Mouse (Mus musculus): ENCODE results near the gene Cdk17.

Gene Cdk17

GRCm38 (mm10) chr10:93259826-93260225 is 99.2 kb downstream of the Cdk17 start:
- in situ Hi-C loops (cut with MboI; ENCODE audit: low sequenced_read_pairs) = no loop called here

GRCm38 (mm10) chr10:93261132-93261980 is 100.7 kb downstream of the Cdk17 start:
- in situ Hi-C loops (cut with MboI; ENCODE audit: low sequenced_read_pairs) = no loop called here

- in situ Hi-C loops (cut with MboI; ENCODE audit: low sequenced_read_pairs) = no loop called here
These were observed 101.4 kb downstream of the Cdk17 start for GRCm38 (mm10) chr10:93261981-93262499.

- in situ Hi-C loops (cut with MboI; ENCODE audit: low sequenced_read_pairs) = no loop called here
These were observed 102.8 kb downstream of the Cdk17 start for GRCm38 (mm10) chr10:93263431-93263830.

DNA sequence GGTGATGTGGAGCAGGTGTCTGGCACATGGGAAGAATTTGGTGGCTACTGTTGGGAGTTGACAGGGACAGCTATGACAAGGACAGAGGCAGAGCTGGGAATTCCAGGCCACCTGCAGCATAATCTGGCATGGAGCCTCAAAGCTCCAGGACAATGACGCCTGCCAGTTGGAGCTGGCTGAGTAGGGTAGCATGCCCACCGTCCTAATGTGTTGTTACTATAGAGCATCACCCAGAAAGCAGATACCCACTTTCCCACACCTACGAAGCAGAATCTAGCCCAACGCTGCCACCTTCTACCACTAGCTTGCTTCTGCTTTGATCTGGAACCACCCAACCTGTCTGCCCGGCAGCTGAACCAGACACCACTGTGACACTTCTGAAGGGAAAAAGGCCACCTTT is 103.3 kb downstream of the Cdk17 start:
- in situ Hi-C loops (cut with MboI; ENCODE audit: low sequenced_read_pairs) = no loop called here

GRCm38 (mm10) chr10:93265833-93266232 is 105.2 kb downstream of the Cdk17 start:
- in situ Hi-C loops (cut with MboI; ENCODE audit: low sequenced_read_pairs) = no loop called here

- in situ Hi-C loops (cut with MboI; ENCODE audit: low sequenced_read_pairs) = no loop called here
These were observed 105.8 kb downstream of the Cdk17 start for GRCm38 (mm10) chr10:93266521-93266920.

DNA sequence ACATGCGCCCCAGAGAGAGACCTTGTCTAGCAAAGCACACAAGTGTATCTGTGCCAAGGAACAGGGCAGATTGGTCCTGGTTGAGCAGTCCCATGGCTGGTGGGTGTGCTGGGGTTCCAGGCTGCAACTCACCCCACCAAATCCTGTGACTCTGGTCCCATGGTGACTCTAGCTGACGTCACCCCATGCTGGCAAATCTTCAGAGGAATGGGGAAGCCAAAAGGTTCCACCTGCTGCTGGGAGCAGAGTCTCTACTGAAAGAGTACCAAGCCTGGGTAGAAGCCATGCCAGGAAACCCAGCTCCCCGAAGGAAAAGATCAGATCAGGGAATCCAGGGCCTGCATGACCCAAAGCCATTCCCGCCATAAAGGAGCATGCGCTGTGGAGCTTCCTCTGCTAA is 106.8 kb downstream of the Cdk17 start:
- in situ Hi-C loops (cut with MboI; ENCODE audit: low sequenced_read_pairs) = no loop called here

DNA sequence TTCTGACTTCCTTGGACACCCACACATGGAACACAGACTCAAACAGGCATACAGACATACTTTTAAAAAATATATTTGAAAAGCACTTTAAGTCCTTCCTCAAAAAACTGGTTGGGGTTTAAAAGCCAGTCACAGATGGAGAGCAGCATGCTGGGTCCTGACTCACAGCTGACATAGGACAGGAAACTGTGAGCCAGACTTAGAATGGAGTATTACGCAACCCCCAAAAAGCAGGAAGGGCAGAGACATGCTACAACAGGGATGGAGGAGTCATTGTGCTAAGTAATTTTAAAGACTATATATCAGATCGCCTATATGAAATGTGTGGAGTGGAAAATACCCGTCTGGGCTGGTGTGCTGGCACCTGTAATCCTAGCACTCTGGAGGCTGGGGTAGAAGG is 107.7 kb downstream of the Cdk17 start:
- in situ Hi-C loops (cut with MboI; ENCODE audit: low sequenced_read_pairs) = no loop called here

- in situ Hi-C loops (cut with MboI; ENCODE audit: low sequenced_read_pairs) = no loop called here
These were observed 109.1 kb downstream of the Cdk17 start for GRCm38 (mm10) chr10:93269744-93270143.

DNA sequence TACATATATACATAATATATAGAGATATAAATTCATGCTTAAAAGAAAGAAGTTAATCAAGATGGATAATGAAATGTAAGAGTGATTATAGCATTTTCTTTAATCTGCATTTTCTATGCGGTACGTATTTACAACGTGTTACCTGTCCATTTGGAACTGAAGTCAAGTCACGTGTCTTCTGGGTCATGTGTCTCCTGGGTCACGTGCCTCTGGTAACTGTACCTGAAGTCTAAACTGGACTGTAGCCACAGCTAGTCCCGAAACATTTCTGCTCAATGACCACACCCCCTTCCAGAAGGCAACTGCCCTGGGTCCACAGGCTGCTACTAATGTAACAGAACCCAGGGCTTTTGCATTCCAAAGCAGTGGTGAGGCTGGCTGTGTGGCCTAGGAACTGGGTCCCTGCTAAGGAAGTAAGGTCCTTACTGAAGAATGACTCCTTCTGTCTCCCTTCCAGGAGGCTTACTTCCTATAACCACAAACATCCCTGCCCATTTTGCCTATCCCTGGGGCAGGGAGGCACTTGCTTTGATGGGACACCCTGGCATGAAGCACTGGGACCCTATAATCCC is 110.3 kb downstream of the Cdk17 start:
- in situ Hi-C loops (cut with MboI; ENCODE audit: low sequenced_read_pairs) = no loop called here

DNA sequence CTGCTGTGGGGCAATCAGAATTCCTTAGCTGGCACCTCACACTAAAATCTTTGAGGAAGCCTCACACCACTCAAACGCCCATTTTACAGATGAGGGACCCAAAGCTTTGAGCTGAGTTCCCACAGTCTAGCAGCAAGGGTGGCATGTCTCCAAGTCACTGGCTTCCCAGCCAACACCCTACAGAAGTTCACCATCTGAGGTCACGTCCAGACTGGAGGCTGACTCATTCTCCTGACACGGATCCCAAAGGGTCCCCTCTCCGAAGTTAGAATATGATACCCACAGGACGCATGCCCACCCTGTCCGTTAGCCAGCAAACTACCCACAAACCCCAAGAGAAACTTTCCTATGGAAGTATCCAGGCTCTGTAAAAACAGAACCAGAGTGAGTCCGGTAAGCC is 111.2 kb downstream of the Cdk17 start:
- in situ Hi-C loops (cut with MboI; ENCODE audit: low sequenced_read_pairs) = no loop called here

- in situ Hi-C loops (cut with MboI; ENCODE audit: low sequenced_read_pairs) = no loop called here
These were observed 112.6 kb downstream of the Cdk17 start for GRCm38 (mm10) chr10:93272986-93273982.

DNA sequence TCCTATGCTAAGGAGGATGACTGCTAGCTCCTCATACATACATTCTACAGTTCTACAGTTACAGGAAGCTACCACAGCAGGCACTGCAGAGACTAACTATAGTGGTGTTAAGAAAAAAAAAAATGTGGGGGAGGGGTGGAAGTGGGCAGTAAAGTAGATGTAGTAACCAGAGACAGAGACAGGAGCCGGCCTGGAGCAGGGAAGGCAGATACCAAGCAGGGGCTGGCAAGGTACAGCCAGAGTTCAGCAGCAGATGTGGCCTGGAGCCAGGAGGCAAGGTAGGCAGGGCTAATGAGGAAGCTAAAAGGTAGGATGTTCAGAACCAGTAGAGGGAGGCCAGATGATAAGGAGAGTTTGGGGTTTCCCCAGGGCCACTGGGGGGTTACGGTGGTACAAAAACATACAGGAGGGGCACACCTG is 113.6 kb downstream of the Cdk17 start:
- in situ Hi-C loops (cut with MboI; ENCODE audit: low sequenced_read_pairs) = no loop called here

- in situ Hi-C loops (cut with MboI; ENCODE audit: low sequenced_read_pairs) = loop anchor here (25.0 kb wide), 1 partner anchor 213 kb away; no protein-coding TSS in a partner anchor
These were observed 114.8 kb downstream of the Cdk17 start for GRCm38 (mm10) chr10:93275212-93276136.

DNA sequence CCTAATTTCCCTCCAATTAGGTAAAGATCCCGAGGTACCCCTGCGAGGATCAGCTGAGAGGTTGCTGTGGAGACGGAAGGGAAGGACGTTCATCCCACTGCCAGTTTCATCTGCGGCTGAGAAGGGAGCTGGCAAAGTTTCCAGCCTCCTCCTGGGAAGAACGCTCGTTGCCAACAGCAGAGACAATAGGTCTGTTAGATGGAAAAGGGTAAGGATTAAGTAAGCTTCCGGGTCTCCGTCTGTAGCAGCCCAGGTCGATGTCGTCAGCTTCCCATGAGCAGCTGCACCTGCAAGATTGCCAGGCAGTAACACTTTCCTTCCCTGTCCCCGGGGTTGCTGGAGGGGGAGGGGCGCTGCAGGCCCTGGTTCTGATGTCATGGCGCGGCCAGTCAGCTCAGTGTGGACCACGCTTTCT is 115.7 kb downstream of the Cdk17 start:
- in situ Hi-C loops (cut with MboI; ENCODE audit: low sequenced_read_pairs) = loop anchor here (25.0 kb wide), 1 partner anchor 214 kb away; no protein-coding TSS in a partner anchor

- in situ Hi-C loops (cut with MboI; ENCODE audit: low sequenced_read_pairs) = loop anchor here (25.0 kb wide), 1 partner anchor 215 kb away; no protein-coding TSS in a partner anchor
These were observed 116.2 kb downstream of the Cdk17 start for GRCm38 (mm10) chr10:93276857-93277256.

GRCm38 (mm10) chr10:93278361-93278760 is 117.7 kb downstream of the Cdk17 start:
- in situ Hi-C loops (cut with MboI; ENCODE audit: low sequenced_read_pairs) = loop anchor here (25.0 kb wide), 1 partner anchor 216 kb away; no protein-coding TSS in a partner anchor

GRCm38 (mm10) chr10:93279062-93279461 is 118.4 kb downstream of the Cdk17 start:
- in situ Hi-C loops (cut with MboI; ENCODE audit: low sequenced_read_pairs) = loop anchor here (25.0 kb wide), 1 partner anchor 217 kb away; no protein-coding TSS in a partner anchor

All from CH12F3 (cell line).